Mouse (Mus musculus): ENCODE results near the gene Ttc3. TPM values are rescaled to one million over a fixed set of nuclear protein-coding genes. Genes with fewer than 3 reads are reported as not detected.
A peak's percentile ranks its signal among the peaks of the same experiment; 100 is the strongest.

Ttc3 gene
- polyA plus RNA-seq, 1 experiment from 2014 or later: 915 TPM

- H3K27ac ChIP-seq (replicated peaks): no peak overlapping the region
- no peaks in the 10 kb centered on the region for H3K27me3 ChIP-seq (replicated peaks)
- ATAC-seq (ENCODE audit: low FRiP score): no peak
- H3K9ac ChIP-seq (replicated peaks): no peak overlapping the region
- no peak overlapping the region for H3K4me3 ChIP-seq (replicated peaks)
- H3K36me3 ChIP-seq: peaks cover 21% of the 10 kb centered on the region
- WGBS: 34% methylated on average over 2 of the region's 2 CpGs
- 0 out of 2 replicates have a peak, but pooled peaks cover 2% of the 10 kb centered on the region for H3K4me1 ChIP-seq
- no peak overlapping the region for H3K4me2 ChIP-seq
- H3K9me3 ChIP-seq (replicated peaks): no peaks in the 10 kb centered on the region
Observed at GRCm38 (mm10) chr16:94401636-94402035, 31.2 kb downstream of the Ttc3 start.

GRCm38 (mm10) chr16:94402185-94402584 lies 31.8 kb downstream of the Ttc3 start:
- H3K9ac ChIP-seq (replicated peaks): no peak overlapping the region
- WGBS: 88% methylated on average over 4 of the region's 4 CpGs
- H3K4me3 ChIP-seq (replicated peaks): no peak overlapping the region

GRCm38 (mm10) chr16:94411287-94411686 lies 40.9 kb downstream of the Ttc3 start:
- WGBS: 80% methylated on average over 3 of the region's 3 CpGs
- H3K4me2 ChIP-seq: no peak overlapping the region
- H3K27ac ChIP-seq (replicated peaks): no peak overlapping the region
- no peaks in the 10 kb centered on the region for H3K27me3 ChIP-seq (replicated peaks)
- H3K36me3 ChIP-seq: peaks cover 53% of the 10 kb centered on the region
- no peak overlapping the region for H3K4me3 ChIP-seq (replicated peaks)
- H3K9ac ChIP-seq (replicated peaks): no peak overlapping the region
- H3K9me3 ChIP-seq (replicated peaks): no peaks in the 10 kb centered on the region
- H3K4me1 ChIP-seq: 0 out of 2 replicates have a peak, but pooled peaks cover 8% of the 10 kb centered on the region
- no peak for ATAC-seq (ENCODE audit: low FRiP score)

More at GRCm38 (mm10) chr16:94402185-94402584, 31.8 kb downstream of the Ttc3 start:
- H3K27me3 ChIP-seq (replicated peaks): no peaks in the 10 kb centered on the region
- no peak for ATAC-seq (ENCODE audit: low FRiP score)
- H3K4me1 ChIP-seq: no peaks in the 10 kb centered on the region
- H3K27ac ChIP-seq (replicated peaks): no peak overlapping the region
- no peak overlapping the region for H3K4me2 ChIP-seq
- H3K36me3 ChIP-seq: peaks cover 22% of the 10 kb centered on the region
- no peaks in the 10 kb centered on the region for H3K9me3 ChIP-seq (replicated peaks)

- Histone ChIP-seq H3K27ac (replicated peaks) (no peak overlapping the region), H3K4me2 (no peak overlapping the region), H3K36me3 (peaks cover 51% of the 10 kb centered on the region), H3K4me3 (replicated peaks) (no peak overlapping the region), H3K9ac (replicated peaks) (no peak overlapping the region), H3K27me3 (replicated peaks) (no peaks in the 10 kb centered on the region), H3K9me3 (replicated peaks) (no peaks in the 10 kb centered on the region), H3K4me1 (0 out of 2 replicates have a peak, but pooled peaks cover 8% of the 10 kb centered on the region)
- WGBS: 88% methylated on average over 2 of the region's 2 CpGs
- ATAC-seq (ENCODE audit: low FRiP score): 0 out of 2 replicates have a peak, but pooled peaks have one; percentile 41
Observed at GRCm38 (mm10) chr16:94412198-94412597, 41.8 kb downstream of the Ttc3 start.

- ATAC-seq (ENCODE audit: low FRiP score): peak; percentile 53; the same call in 1 of the 2 replicates
- Histone ChIP-seq H3K27ac (replicated peaks) (no peak overlapping the region), H3K36me3 (peaks cover 49% of the 10 kb centered on the region), H3K4me3 (replicated peaks) (no peak overlapping the region), H3K4me1 (0 out of 2 replicates have a peak, but pooled peaks cover 8% of the 10 kb centered on the region), H3K9me3 (replicated peaks) (no peaks in the 10 kb centered on the region), H3K9ac (replicated peaks) (no peak overlapping the region), H3K27me3 (replicated peaks) (no peaks in the 10 kb centered on the region), H3K4me2 (no peak overlapping the region)
- 86% methylated on average over 4 of the region's 4 CpGs for WGBS
Observed at GRCm38 (mm10) chr16:94412760-94413159, 42.3 kb downstream of the Ttc3 start.

- no peaks in the 10 kb centered on the region for H3K9me3 ChIP-seq (replicated peaks)
- H3K36me3 ChIP-seq: peaks cover 56% of the 10 kb centered on the region
- H3K4me3 ChIP-seq (replicated peaks): no peak overlapping the region
- no peak overlapping the region for H3K9ac ChIP-seq (replicated peaks)
- no peaks in the 10 kb centered on the region for H3K27me3 ChIP-seq (replicated peaks)
- 97% methylated on average over 6 of the region's 6 CpGs for WGBS
- no peak for ATAC-seq (ENCODE audit: low FRiP score)
- H3K4me1 ChIP-seq: 0 out of 2 replicates have a peak, but pooled peaks cover 8% of the 10 kb centered on the region
- H3K27ac ChIP-seq (replicated peaks): no peak overlapping the region
- no peak overlapping the region for H3K4me2 ChIP-seq
Observed at GRCm38 (mm10) chr16:94414151-94414550, 43.7 kb downstream of the Ttc3 start.

GRCm38 (mm10) chr16:94420498-94420897 lies 50.1 kb downstream of the Ttc3 start:
- Histone ChIP-seq H3K36me3 (peaks cover 77% of the 10 kb centered on the region), H3K4me2 (no peak overlapping the region), H3K4me1 (no peaks in the 10 kb centered on the region), H3K9ac (replicated peaks) (no peak overlapping the region), H3K27me3 (replicated peaks) (no peaks in the 10 kb centered on the region), H3K9me3 (replicated peaks) (no peaks in the 10 kb centered on the region), H3K4me3 (replicated peaks) (no peak overlapping the region), H3K27ac (replicated peaks) (no peak overlapping the region)
- no peak for ATAC-seq (ENCODE audit: low FRiP score)
- WGBS: 95% methylated on average over 3 of the region's 3 CpGs

- Histone ChIP-seq H3K27me3 (replicated peaks) (no peaks in the 10 kb centered on the region), H3K4me3 (replicated peaks) (no peak overlapping the region), H3K27ac (replicated peaks) (no peak overlapping the region), H3K36me3 (peaks cover 76% of the 10 kb centered on the region), H3K4me1 (no peaks in the 10 kb centered on the region), H3K9me3 (replicated peaks) (no peaks in the 10 kb centered on the region), H3K4me2 (no peak overlapping the region), H3K9ac (replicated peaks) (no peak overlapping the region)
- no peak for ATAC-seq (ENCODE audit: low FRiP score)
- 96% methylated on average over 4 of the region's 4 CpGs for WGBS
Observed at GRCm38 (mm10) chr16:94428948-94429347, 58.5 kb downstream of the Ttc3 start.

- Histone ChIP-seq H3K27me3 (replicated peaks) (no peaks in the 10 kb centered on the region), H3K4me2 (no peak overlapping the region), H3K9me3 (replicated peaks) (no peaks in the 10 kb centered on the region), H3K4me1 (no peaks in the 10 kb centered on the region), H3K4me3 (replicated peaks) (no peak overlapping the region), H3K9ac (replicated peaks) (no peak overlapping the region), H3K27ac (replicated peaks) (no peak overlapping the region), H3K36me3 (peaks cover 86% of the 10 kb centered on the region)
- WGBS: 96% methylated on average over 8 of the region's 8 CpGs
- ATAC-seq (ENCODE audit: low FRiP score): no peak
Observed at GRCm38 (mm10) chr16:94435495-94436234, 65.2 kb downstream of the Ttc3 start.

GRCm38 (mm10) chr16:94436801-94437200 lies 66.4 kb downstream of the Ttc3 start:
- Histone ChIP-seq H3K36me3 (peaks cover 83% of the 10 kb centered on the region), H3K4me2 (no peak overlapping the region), H3K27ac (replicated peaks) (no peak overlapping the region), H3K4me3 (replicated peaks) (no peak overlapping the region), H3K27me3 (replicated peaks) (no peaks in the 10 kb centered on the region), H3K9me3 (replicated peaks) (no peaks in the 10 kb centered on the region), H3K4me1 (no peaks in the 10 kb centered on the region), H3K9ac (replicated peaks) (no peak overlapping the region)
- ATAC-seq (ENCODE audit: low FRiP score): no peak
- WGBS: 94% methylated on average over 2 of the region's 2 CpGs

GRCm38 (mm10) chr16:94441361-94441760 lies 70.9 kb downstream of the Ttc3 start:
- Histone ChIP-seq H3K4me3 (replicated peaks) (no peak overlapping the region), H3K4me2 (no peak overlapping the region), H3K4me1 (no peaks in the 10 kb centered on the region), H3K9me3 (replicated peaks) (no peaks in the 10 kb centered on the region), H3K27ac (replicated peaks) (no peak overlapping the region), H3K9ac (replicated peaks) (no peak overlapping the region), H3K36me3 (peaks cover 75% of the 10 kb centered on the region), H3K27me3 (replicated peaks) (no peaks in the 10 kb centered on the region)
- ATAC-seq (ENCODE audit: low FRiP score): no peak
- WGBS: 66% methylated on average over 2 of the region's 2 CpGs

- H3K27me3 ChIP-seq (replicated peaks): no peaks in the 10 kb centered on the region
- H3K4me1 ChIP-seq: no peaks in the 10 kb centered on the region
- no peak overlapping the region for H3K27ac ChIP-seq (replicated peaks)
- no peaks in the 10 kb centered on the region for H3K9me3 ChIP-seq (replicated peaks)
- no peak overlapping the region for H3K4me3 ChIP-seq (replicated peaks)
- no peak overlapping the region for H3K4me2 ChIP-seq
- no peak for ATAC-seq (ENCODE audit: low FRiP score)
- H3K36me3 ChIP-seq: peaks cover 78% of the 10 kb centered on the region
- 86% methylated on average over 8 of the region's 8 CpGs for WGBS
- no peak overlapping the region for H3K9ac ChIP-seq (replicated peaks)
Observed at GRCm38 (mm10) chr16:94449151-94449550, 78.7 kb downstream of the Ttc3 start.

Data from neural tube, embryonic 15.5 days (tissue).